ENCODE assay signal across 8 mouse cellular contexts in the genomic region with DNA sequence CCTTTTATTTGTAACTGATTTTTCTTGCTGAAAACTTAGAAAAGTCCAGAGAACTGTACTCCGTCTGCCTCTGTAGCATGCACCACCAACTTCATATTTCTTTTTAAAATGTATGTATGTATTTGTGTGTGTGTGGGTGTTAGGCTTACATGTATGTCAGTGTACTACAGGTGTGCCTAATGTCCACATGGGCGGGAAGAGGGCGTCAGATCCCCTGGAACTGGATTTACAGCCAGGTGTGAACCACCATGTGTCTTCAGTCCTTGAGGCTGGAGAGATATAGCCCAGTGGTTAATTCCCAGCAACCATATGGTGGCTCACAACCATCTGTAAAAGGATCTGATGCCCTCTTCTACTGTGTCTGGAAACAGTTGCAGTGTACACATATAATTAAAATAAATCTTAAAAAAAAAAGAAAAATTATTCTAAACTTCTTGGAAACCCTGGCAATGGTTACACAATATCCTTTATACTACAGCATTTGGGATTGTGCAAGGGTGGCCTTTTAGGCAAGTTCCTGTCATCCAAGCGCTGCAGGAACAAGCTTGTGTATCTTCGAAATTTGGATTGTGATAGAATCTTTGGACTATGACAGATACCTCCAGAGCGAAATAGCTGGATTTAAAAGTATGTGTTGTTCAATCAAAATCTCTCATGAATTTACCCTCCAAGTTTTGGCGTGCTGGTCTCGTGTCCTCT. TPM values are rescaled to one million over a fixed set of nuclear protein-coding genes. Genes with fewer than 3 reads are reported as not detected.
DNase-seq lines count a peak whose midpoint lies in the region; ATAC-seq and TF ChIP-seq lines count a peak whose summit lies in the region.

No protein-coding gene starts in this region.

- H3K27me3 ChIP-seq in kidney, embryonic 14.5 days (ENCODE audit: control insufficient read depth, insufficient read depth, low read length) = no peaks in the 10 kb centered on the region
- H3K27me3 ChIP-seq in hindbrain, embryonic 14.5 days (ENCODE audit: control insufficient read depth, insufficient read depth, low read length) = no peaks in the 10 kb centered on the region
- H3K27me3 ChIP-seq in midbrain, embryonic 13.5 days = no peaks in the 10 kb centered on the region

- no peak for TF ChIP-seq POLR2A in bone marrow macrophage, adult 2 months (IDR thresholded peaks at IDR 0.05; ENCODE audit: borderline replicate concordance, low read depth, low read length)

- 0 out of 2 replicates have a peak, but pooled peaks cover 5% of the 10 kb centered on the region for H3K4me1 ChIP-seq in kidney, embryonic 14.5 days (ENCODE audit: control insufficient read depth, insufficient read depth, low read length)
- peaks cover 14% of the 10 kb centered on the region for H3K4me1 ChIP-seq in bone marrow macrophage, adult 2 months (ENCODE audit: control insufficient read depth, insufficient read depth, low read length)
- H3K4me1 ChIP-seq in hindbrain, embryonic 14.5 days (replicated peaks; ENCODE audit: control insufficient read depth, insufficient read depth, low read length) = no peaks in the 10 kb centered on the region
- H3K4me1 ChIP-seq in midbrain, embryonic 13.5 days (replicated peaks) = peaks cover 7% of the 10 kb centered on the region

- H3K4me2 ChIP-seq in kidney, embryonic 14.5 days (replicated peaks; ENCODE audit: low read depth, low read length) = peak overlapping the region; percentile 44
- peak overlapping the region; percentile 58 for H3K4me2 ChIP-seq in hindbrain, embryonic 14.5 days (replicated peaks)
- H3K4me2 ChIP-seq in midbrain, embryonic 13.5 days (replicated peaks) = peak overlapping the region; percentile 63

- TF ChIP-seq CTCF in bone marrow macrophage, adult 2 months (IDR thresholded peaks at IDR 0.05; ENCODE audit: low read depth, low read length) = no peak

- no peak for ATAC-seq in kidney, embryonic 14.5 days (ENCODE audit: low FRiP score, low TSS enrichment)
- ATAC-seq in hindbrain, embryonic 14.5 days (ENCODE audit: low FRiP score) = no peak
- ATAC-seq in midbrain, embryonic 13.5 days = no peak
- ATAC-seq in monocyte, adult 5-6 weeks (replicated peaks; ENCODE audit: insufficient number of reproducible peaks, low FRiP score, low TSS enrichment, poor library complexity, severe bottlenecking) = no peak

- WGBS in kidney, embryonic 14.5 days = 68% methylated on average over 8 of the region's 8 CpGs
- 75% methylated on average over 8 of the region's 8 CpGs for WGBS in hindbrain, embryonic 14.5 days
- WGBS in midbrain, embryonic 13.5 days = 70% methylated on average over 8 of the region's 8 CpGs

- H3K9ac ChIP-seq in kidney, embryonic 14.5 days (ENCODE audit: low read depth, low read length) = no peak overlapping the region; the same call in 1 of the 2 replicates
- H3K9ac ChIP-seq in hindbrain, embryonic 14.5 days = peak overlapping the region; percentile 45
- H3K9ac ChIP-seq in midbrain, embryonic 13.5 days (replicated peaks) = peak overlapping the region; percentile 63

- no peak for DNase-seq in kidney, postnatal 25 days
- DNase-seq in hindbrain, embryonic 14.5 days (ENCODE audit: low spot score) = no peak
- no peak for DNase-seq in layer of hippocampus, adult 18-20 months (ENCODE audit: low spot score in 2 of 2)
- no peak for DNase-seq in heart, adult 11 months

- H3K36me3 ChIP-seq in kidney, embryonic 14.5 days (ENCODE audit: control insufficient read depth, insufficient read depth, low read length) = no peaks in the 10 kb centered on the region
- no peaks in the 10 kb centered on the region for H3K36me3 ChIP-seq in hindbrain, embryonic 14.5 days (replicated peaks; ENCODE audit: control insufficient read depth, insufficient read depth)
- peaks cover 5% of the 10 kb centered on the region; the same call in 1 of the 2 replicates for H3K36me3 ChIP-seq in midbrain, embryonic 13.5 days

- H3K4me3 ChIP-seq in kidney, embryonic 14.5 days (ENCODE audit: low read length) = no peak overlapping the region
- H3K4me3 ChIP-seq in bone marrow macrophage, adult 2 months (ENCODE audit: insufficient read depth, low read length) = peak overlapping the region; percentile 43
- H3K4me3 ChIP-seq in hindbrain, embryonic 14.5 days (replicated peaks; ENCODE audit: low read length) = peak overlapping the region; percentile 26
- peak overlapping the region; percentile 40 for H3K4me3 ChIP-seq in midbrain, embryonic 13.5 days (replicated peaks)

- no peak overlapping the region for H3K27ac ChIP-seq in kidney, embryonic 14.5 days (ENCODE audit: low read depth, low read length)
- peak overlapping the region; percentile 70 for H3K27ac ChIP-seq in bone marrow macrophage, adult 2 months (ENCODE audit: insufficient read depth, low read depth, low read length)
- H3K27ac ChIP-seq in hindbrain, embryonic 14.5 days = peak overlapping the region; percentile 9; the same call in 1 of the 2 replicates
- H3K27ac ChIP-seq in midbrain, embryonic 13.5 days = peak overlapping the region; percentile 59; the same call in 1 of the 2 replicates

- peaks cover 5% of the 10 kb centered on the region; the same call in 1 of the 2 replicates for H3K9me3 ChIP-seq in kidney, embryonic 14.5 days (ENCODE audit: control insufficient read depth, low read length)
- no peaks in the 10 kb centered on the region for H3K9me3 ChIP-seq in hindbrain, embryonic 14.5 days (ENCODE audit: control insufficient read depth, low read length)
- no peaks in the 10 kb centered on the region; the same call in 1 of the 2 replicates for H3K9me3 ChIP-seq in midbrain, embryonic 13.5 days

RNA-seq across cellular contexts. Expression of a gene that starts 17.0 kb away (rescaled TPM):
- polyA plus RNA-seq in kidney, embryonic 14.5 days (2014; fragmentation: Nextera tagmentation; extraction: Ambion mirVana) = 12.0 and 16.6 TPM in 2 replicates
- 20.3 and 21.4 TPM in 2 replicates for polyA plus RNA-seq in bone marrow macrophage, adult 2 months (2012; ENCODE audit: insufficient read depth, insufficient read length, missing spikeins)
- polyA plus RNA-seq in hindbrain, embryonic 14.5 days (2014; fragmentation: Nextera tagmentation; extraction: Ambion mirVana) = 29.2 and 33.9 TPM in 2 replicates
- 21.7 and 22.6 TPM in 2 replicates for polyA plus RNA-seq in midbrain, embryonic 13.5 days (2015; fragmentation: Nextera tagmentation; extraction: Ambion mirVana)
- 14.8 to 15.5 TPM (median 15.0 TPM) in 3 replicates for total RNA-seq in monocyte, adult 5-6 weeks (2017)
- 10 to 100 TPM; 26.0 to 27.4 TPM for total RNA-seq in layer of hippocampus, adult 18-20 months (2021)

RNA-seq across cellular contexts. Expression of a gene that starts 27.8 kb away (rescaled TPM):
- polyA plus RNA-seq in kidney, embryonic 14.5 days (2014; fragmentation: Nextera tagmentation; extraction: Ambion mirVana) = 3.8 and 4.9 TPM in 2 replicates
- 0.91 and 0.99 TPM in 2 replicates for polyA plus RNA-seq in bone marrow macrophage, adult 2 months (2012; ENCODE audit: insufficient read depth, insufficient read length, missing spikeins)
- 0.66 and 0.90 TPM in 2 replicates for polyA plus RNA-seq in hindbrain, embryonic 14.5 days (2014; fragmentation: Nextera tagmentation; extraction: Ambion mirVana)
- polyA plus RNA-seq in midbrain, embryonic 13.5 days (2015; fragmentation: Nextera tagmentation; extraction: Ambion mirVana) = 0.58 TPM in 2 replicates
- total RNA-seq in monocyte, adult 5-6 weeks (2017) = 1.4 to 5.3 TPM (median 1.6 TPM) in 3 replicates
- 1 to 10 TPM; 2.4 to 4.4 TPM for total RNA-seq in layer of hippocampus, adult 18-20 months (2021)
